Mouse (Mus musculus) cerebellum, adult 9-11 months (tissue): ENCODE data around the gene Tle2.

Experiments
- DNase-seq: peaks from one replicate; pipeline ENCODE4 v3.0.0; 2022

Gene Tle2

GRCm38 (mm10) chr10:81575208-81575631, 859 bp downstream of the Tle2 start:
- peak; percentile 77 for DNase-seq

DNA sequence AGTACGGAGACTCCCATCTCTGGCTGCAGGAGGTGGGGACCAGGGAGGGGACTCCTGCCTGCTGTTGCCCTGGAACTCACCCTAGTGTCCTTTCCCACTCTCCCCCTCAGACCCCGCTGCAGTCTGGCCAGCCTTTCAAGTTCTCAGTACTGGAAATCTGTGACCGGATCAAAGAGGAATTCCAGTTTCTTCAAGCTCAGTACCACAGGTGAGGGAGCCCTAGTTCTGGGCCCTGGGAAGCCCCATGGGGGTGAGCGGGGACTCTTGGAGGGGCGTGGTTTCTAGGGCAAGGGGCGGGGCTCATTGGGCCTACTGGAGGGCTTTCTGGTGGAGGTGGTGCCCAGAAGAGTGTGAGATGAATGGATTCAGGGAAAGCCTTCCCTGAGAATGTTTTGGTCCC, 1.3 kb downstream of the Tle2 start:
- DNase-seq = peak; percentile 77

DNA sequence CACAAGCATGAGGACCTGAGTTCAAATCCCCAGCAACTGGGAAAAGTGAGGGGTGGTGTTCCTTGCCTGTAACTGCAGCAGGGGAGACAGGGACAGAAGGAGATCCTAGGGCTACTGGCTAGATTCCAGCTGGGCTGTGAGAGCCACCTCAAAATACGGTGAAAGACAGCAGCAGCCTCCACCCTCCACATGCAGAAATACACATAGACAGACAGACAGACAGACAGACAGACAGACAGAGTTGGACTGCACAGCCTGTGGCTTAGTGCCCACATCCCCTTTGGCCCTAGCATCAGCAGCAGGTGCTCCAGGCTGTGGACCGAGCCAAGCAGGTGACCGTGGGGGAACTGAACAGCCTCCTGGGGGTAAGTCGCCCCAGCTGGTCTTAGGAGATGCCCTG, 5.6 kb downstream of the Tle2 start:
- DNase-seq = peak; percentile 78

- DNase-seq = no peak
Observed at GRCm38 (mm10) chr10:81580441-81581070, 6.2 kb downstream of the Tle2 start.

- no peak for DNase-seq
Observed at GRCm38 (mm10) chr10:81583347-81583746, 9.0 kb downstream of the Tle2 start.

DNA sequence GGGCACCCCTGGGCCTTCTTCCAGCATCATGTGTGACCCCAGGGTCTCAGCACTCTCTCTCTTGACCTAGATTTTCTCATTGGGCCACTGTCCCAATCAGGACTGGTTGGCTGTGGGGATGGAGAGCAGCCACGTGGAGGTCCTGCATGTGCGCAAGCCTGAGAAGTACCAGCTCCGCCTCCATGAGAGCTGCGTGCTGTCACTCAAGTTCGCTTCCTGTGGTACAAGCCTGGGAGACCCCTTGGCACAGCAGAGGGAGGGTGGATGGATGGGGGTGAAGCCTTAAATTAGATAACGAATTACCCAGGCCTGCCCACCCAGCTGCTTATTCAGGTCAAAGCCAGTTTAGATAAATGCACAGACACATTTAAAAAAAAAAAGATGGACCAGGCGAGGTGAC, 14.4 kb downstream of the Tle2 start:
- DNase-seq = peak; percentile 35

DNA sequence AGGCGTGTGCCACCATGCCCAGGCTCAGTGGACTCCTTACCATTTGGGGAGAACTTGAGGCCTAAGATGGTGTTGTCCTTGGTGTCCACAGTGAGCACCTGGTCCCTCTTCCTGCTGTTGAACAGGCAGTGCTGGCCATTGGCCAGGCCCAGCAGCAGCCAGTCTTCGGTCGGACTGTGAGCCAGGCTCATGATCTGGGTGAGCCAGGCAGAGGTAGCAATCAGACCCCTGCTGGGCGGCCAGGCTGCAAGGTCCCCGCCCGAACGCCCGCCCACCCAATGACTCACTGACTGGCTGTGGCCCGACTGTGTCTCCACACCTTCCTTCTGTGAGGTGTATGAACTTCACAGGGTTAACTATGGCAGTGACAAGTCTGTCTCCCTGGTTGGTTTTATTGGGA, 17.5 kb downstream of the Tle2 start:
- peak; percentile 66 for DNase-seq

- DNase-seq = peak; percentile 59
Observed at GRCm38 (mm10) chr10:81592631-81593030, 18.3 kb downstream of the Tle2 start.

GRCm38 (mm10) chr10:81593223-81593622, 18.9 kb downstream of the Tle2 start:
- peak; percentile 50 for DNase-seq

DNA sequence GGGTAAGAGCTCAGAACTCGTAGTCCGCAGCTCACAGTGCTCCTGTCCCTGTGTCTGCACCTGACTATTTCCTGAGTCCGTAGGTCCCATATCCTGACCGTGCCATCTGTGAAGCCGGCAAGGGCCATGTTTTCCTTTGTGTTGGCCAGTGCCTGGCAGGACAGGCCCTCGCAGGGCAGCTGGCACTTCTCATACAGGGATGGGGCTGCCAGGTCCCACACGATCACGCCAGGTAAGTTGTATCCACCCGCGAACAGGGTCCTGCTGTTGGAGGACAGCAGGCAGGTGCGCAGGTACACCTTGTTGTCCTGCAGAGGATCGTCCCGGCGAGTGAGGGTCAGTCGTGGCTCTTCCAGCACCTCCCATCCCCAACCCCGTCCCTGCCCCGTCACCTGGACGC, 19.6 kb downstream of the Tle2 start:
- peak; percentile 85 for DNase-seq

DNA sequence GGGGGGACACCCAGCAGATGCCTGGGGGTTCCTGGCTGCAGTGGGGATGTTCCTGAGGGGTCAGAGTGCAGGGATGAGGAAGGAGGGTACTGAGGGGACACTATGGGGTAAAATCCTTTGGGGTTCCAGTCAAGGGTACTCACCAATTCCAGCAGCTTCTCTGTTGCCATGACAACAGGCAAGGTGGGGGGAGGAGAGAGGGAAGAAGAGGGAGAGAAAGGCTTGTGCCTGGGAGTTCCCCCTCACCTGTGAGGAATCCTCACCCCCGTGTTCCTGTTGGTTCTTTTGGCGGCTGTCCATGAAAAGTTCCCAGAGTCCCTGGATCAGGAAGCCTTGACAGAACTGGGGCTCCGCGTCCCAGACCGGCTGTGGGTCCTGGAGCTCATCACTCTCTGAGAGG, 21.2 kb downstream of the Tle2 start:
- DNase-seq = peak; percentile 62

DNA sequence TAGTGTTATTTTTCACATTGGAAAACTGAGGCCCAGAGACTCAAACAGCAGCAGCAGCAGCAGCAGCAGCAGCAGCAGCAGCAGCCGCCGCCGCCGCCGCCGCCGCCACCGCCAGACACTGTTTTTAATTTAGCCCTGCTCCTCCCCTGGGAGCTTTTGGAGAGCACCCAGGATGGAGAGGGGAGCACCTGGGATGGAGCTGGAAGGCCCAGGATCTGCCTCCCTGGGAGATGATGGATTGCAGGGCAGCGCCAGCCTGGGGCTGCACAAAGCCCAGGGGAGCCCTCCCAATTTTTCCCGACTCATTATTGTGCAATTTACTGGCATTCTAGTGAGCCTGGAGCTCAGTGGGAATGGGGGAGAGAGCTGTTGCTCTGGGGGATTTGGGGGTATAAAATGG, 22.2 kb downstream of the Tle2 start:
- DNase-seq = peak; percentile 41

- peak; percentile 47 for DNase-seq
Observed at GRCm38 (mm10) chr10:81597137-81597950, 23.0 kb downstream of the Tle2 start.

GRCm38 (mm10) chr10:81598342-81598741, 24.0 kb downstream of the Tle2 start:
- DNase-seq = no peak

GRCm38 (mm10) chr10:81598871-81599270, 24.5 kb downstream of the Tle2 start:
- peak; percentile 37 for DNase-seq

DNA sequence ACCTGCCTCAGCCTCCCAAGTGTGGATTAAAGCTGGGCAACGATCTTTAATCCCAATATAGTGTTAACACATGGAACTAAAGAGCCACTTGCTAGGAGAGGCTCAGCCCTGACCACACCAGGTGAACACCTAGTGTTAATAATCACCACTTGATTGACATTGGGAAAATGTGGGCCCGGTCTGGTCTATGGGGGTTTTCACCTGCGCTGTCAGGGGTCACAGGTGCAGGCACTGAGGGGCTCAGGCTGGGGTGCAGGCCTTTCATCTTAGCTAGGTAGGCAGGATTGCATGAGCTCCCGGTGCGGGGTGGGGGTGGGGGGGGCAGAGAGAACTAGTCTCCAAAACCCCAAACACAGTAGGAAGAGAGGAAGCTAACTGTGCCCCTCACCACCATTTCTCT, 25.3 kb downstream of the Tle2 start:
- peak; percentile 55 for DNase-seq

- peak; percentile 63 for DNase-seq
Observed at GRCm38 (mm10) chr10:81600096-81600495, 25.7 kb downstream of the Tle2 start.

- peak; percentile 95 for DNase-seq
Observed at GRCm38 (mm10) chr10:81600738-81601203, 26.4 kb downstream of the Tle2 start, which contains the start of gene Tle6. Gene Tle6, minus strand, starts transcription at chr10:81601073.

- peak; percentile 65 for DNase-seq
Observed at GRCm38 (mm10) chr10:81601396-81601905, 27.1 kb downstream of the Tle2 start.

DNA sequence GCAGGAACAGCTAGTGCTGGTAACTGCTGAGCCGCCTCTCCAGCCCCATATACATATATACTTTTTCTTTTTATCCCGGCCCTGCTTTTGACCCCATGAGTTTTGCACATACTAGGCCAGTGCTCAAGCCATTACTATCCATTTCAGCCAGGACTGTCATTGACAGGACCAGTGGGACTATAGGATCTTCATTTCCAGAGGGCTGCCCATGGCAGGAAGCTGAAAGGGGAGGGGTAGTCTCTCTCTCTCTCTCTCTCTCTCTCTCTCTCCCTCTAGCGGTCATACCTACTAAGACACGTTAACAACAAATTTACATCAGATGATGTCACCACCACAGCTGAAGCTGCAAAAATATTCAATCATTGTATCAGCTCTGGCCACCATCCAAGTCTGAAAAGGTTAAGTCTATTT, 28.4 kb downstream of the Tle2 start:
- peak; percentile 74 for DNase-seq

GRCm38 (mm10) chr10:81604019-81604967, 29.9 kb downstream of the Tle2 start:
- DNase-seq = peak; percentile 72

GRCm38 (mm10) chr10:81604968-81605665, 30.8 kb downstream of the Tle2 start:
- peak; percentile 88 for DNase-seq
